Mouse (Mus musculus) ES-Bruce4 (cell line): ENCODE results near the gene Lgsn.

Experiments
- CTCF ChIP-seq: IDR thresholded peaks from one replicate; pipeline ENCODE4 v1.8.1; 2011; ENCODE audit warnings: low read depth, low read length
- EP300 ChIP-seq: IDR thresholded peaks from 2 replicates; pipeline ENCODE4 v1.6.1; 2011; ENCODE audit warnings: low read depth, low read length; ENCODE audit not compliant: insufficient read depth

DNA sequence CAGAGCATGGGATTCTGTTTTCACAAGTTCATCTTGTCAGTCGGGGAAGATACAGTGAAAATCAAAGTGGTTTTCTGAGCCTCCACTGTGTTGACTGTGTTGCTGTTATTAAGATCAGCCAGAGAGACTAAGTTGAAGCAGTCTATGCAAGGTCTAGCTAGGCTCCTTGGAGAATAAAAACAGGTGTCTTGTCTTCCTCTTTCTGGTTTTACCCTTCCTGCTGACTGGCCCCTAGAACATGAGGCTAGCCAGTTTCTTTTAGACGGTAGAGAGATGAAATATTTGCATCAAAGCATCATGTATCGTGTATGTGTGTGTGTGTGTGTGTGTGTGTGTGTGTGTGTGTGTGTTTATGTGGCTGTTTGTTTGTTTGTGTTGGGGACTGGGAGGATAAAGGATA lies 29.6 kb downstream of the Lgsn start:
- TF ChIP-seq CTCF: no peak
- TF ChIP-seq EP300: no peak
